Mouse (Mus musculus) telencephalon, adult 2 months (tissue): Measurements from ENCODE around the gene 1810046K07Rik.

ENCODE experiments used
- DNase-seq: peaks from one replicate; pipeline ENCODE4 v3.0.0-alpha.2; 2011; ENCODE audit warnings: low read depth, low spot score

The 1810046K07Rik gene

DNA sequence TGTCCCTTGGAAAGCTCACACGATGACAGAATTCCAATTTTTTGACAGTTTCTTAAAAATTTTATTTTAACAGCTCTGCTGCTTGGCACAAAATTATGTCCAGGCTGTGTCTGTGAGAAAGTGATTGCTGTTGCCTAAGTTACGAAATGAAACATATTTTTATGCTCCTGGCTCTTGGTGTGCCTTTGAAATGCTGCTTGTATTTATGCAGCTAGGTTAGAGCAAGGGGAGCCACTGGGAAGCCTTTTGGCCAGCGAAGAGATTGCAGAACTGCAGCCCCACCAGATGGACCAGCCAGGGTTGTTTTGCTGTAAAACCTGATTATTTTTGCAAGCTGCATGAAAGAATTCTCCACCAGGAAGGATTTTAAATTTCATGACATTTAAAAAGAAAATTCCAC lies 23.6 kb downstream of the 1810046K07Rik start:
- DNase-seq: peak; percentile 82

DNA sequence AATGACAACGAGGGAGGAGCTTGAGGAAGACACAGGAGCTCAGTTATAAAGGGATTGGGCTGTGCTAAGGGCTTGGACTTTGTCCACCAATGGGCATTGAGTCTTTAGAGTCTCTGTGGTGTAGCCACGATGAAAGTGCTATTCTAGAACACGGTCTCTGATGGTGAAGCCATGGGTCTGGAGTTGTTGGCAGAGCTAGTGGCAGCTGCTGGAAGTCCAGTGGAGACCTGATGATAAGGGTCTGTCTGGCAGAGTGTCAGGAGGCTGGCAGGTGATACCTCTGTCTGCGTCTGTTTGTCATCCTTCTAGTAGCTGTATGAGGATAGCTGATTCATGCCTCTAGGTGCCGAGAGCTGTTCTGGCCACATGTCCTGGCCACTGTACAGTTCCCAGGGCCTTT lies 24.7 kb downstream of the 1810046K07Rik start:
- DNase-seq: no peak

DNA sequence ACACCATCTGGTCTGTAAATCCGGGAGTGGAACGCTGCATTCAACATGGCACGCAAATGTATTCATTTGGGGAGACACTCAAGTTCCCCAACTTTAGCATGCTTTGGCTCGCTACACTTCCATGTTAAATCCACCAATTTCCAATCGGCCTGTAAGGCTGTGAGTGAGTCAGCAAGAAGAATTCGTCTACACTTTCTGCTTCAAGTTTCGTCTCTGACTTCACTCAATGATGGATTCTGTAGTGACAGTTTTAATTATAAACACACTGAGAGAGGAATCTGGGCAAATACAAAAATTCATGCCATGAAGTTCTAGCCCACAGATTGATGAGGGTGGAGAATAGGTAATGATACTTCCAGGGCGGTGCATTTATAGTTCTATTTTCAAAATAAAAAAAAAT lies 35.2 kb downstream of the 1810046K07Rik start:
- DNase-seq: no peak

- peak; percentile 76 for DNase-seq
Observed at GRCm38 (mm10) chr9:51292674-51293073, 36.0 kb downstream of the 1810046K07Rik start.

DNA sequence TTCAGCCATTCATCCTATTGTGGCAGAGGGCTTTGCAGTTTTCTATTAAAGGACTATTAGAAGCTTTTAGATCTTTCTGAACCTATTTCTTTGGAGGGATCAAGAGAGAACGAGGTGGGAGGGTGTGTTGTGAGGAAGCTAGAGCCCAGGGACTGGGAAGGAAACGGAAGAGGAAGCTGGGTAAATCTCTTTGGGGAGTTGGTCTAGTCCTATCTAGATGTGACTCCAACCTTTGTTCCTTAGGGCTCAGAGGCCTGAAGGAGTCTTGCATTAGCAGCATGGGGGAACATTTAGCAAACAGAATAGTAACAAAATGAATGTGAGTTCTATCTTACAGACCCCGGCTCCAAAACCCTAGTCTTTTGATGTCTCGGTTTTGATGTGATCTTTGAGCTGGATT lies 37.7 kb downstream of the 1810046K07Rik start:
- DNase-seq: no peak

GRCm38 (mm10) chr9:51286079-51286478 lies 42.6 kb downstream of the 1810046K07Rik start:
- DNase-seq: no peak

GRCm38 (mm10) chr9:51278500-51279381 lies 50.0 kb downstream of the 1810046K07Rik start, which contains the start of gene Colca2:
TSS of gene Colca2 (minus strand) at chr9:51278569.
- DNase-seq: peak; percentile 24

- no peak for DNase-seq
Observed at GRCm38 (mm10) chr9:51277834-51278498, 50.8 kb downstream of the 1810046K07Rik start.

GRCm38 (mm10) chr9:51274678-51275077 lies 54.0 kb downstream of the 1810046K07Rik start:
- no peak for DNase-seq

DNA sequence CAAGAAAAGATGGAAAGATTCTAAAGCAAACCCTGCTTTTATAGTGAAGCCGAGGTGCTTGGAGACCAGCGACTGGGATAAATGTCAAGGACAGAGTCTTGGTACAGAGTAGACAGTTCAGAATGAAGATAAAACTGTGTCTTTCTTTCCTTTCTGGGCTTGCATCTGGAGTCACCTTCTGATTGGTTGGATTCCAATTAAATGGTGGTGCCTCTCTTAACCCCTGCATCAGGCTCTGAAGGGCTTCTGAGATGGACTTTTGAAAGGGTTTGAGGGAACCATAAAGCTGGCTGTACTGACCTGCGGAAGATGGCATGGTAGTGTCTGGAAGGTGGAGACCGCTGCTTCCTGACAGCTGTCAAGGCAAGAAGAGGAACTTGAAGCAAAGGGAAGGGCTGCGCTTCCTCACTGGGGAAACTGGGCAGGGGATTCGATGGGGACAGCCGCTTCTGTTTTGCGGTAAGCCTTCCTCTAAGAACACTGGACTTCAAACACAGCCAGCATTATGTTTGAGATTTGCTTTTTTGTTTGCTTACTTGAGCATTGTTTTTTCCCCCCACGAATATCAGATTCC lies 55.0 kb downstream of the 1810046K07Rik start:
- no peak for DNase-seq

- DNase-seq: no peak
Observed at GRCm38 (mm10) chr9:51272102-51272501, 56.6 kb downstream of the 1810046K07Rik start.

DNA sequence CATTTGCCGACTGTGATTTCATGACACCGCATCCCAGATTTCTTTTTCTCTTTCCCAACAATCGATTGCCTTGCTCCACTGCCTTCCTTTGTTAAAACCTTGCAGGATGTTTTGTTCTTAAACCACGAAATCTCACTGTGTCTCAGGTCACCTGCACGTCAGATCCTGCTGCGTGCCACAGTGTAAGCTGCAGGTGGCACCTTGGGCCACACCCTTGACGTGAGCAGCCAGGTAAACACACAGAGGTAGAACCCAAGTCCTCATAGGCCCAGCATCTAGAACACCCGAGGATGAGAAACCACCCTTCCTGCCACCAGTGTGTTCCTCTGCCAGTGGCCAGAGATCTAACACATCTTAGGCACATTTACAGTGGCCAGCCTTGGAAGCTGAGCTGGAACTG lies 57.6 kb downstream of the 1810046K07Rik start:
- no peak for DNase-seq

DNA sequence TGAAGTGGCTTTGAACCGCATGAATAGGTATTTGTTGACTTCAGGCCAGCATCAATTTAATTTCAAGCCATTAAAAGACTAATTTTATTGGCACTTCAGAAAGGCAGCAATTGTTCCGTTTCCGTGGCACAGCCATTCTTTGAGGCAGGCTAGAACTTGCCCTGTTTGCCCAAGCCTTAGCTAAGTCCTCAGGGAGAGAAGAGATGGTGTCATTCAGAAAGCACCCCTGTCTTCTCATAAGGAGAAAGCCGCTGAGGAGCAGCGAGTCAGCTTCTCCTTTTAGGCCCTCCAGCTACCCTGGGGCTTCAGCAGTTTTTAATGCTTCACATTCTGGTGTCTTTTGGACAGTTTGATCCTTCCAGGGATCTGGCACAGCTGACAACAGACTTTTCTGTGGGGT lies 59.9 kb downstream of the 1810046K07Rik start:
- no peak for DNase-seq

DNA sequence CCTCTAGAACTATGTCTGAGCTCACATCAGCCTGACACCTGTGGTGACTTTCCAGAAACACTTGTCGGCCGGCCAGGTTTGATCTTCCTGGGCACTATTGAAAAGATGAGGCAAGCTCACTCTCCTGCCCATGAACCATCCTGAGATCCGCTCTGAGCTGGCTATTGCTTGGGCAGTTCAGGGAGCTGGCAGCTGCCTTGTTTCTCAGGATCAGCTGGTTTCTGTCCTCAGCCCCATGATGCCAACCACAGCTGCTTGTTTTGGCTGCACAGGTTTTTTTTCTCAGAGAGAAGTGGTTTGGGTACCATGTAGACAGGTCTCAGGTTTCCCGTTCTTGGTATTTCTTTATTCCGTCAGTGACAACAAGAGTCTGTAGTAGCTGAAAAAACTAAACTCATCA lies 70.3 kb downstream of the 1810046K07Rik start:
- DNase-seq: no peak

DNA sequence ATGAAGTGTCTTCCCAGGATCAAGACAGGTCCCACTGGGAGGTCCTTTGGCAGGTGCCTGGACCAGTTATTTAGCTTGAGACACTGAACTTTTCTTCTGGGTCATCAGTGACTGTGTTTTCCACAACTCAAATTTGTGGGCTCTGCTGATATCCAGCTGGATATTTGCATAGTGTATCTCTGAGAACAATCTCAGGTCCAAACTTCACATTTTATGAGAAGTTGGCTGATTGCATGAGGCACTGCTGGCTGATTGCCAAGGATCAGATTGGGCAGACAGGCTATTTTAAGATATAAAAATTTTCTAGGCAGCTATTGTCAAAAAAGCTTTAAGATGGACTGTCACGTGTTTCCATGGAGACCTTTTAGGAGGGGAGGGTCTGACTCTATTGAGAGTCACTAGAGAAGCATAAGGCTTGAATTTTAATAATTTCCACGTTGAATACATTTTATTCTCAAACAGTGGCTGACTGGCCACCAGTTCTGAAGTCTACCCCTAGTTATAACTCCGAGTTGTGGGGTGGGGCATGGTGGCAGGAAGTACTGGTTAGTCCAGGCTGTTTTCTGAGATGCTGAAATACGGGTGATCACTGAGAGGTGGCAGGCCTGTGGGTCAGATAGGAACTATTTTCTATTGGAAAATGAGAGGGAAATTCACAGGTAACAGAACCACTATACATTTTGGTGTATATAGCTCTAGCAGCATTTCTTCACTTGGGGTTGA lies 71.8 kb downstream of the 1810046K07Rik start:
- DNase-seq: no peak
